Mouse (Mus musculus) urinary bladder, postnatal 10 days (tissue): ENCODE measurements around the gene Spry1.
"Not testable (repeated sequence)": the region's sequence is repeated elsewhere in the genome, so short reads cannot be mapped to it uniquely, and the experiment has no call there.

ENCODE experiments used
- DNase-seq: peaks from one replicate; pipeline ENCODE4 v3.0.0; 2022; ENCODE audit warnings: low spot score

Gene Spry1

GRCm38 (mm10) chr3:37639690-37640089 lies at the start of gene Spry1:
Gene Spry1 (plus strand): TSS chr3:37639947.
- DNase-seq: peak; percentile 82

GRCm38 (mm10) chr3:37595721-37596120 lies 44.0 kb upstream of the Spry1 start:
- DNase-seq: no peak

GRCm38 (mm10) chr3:37596519-37596918 lies 43.2 kb upstream of the Spry1 start:
- DNase-seq: no peak

- DNase-seq: no peak
Observed at GRCm38 (mm10) chr3:37597200-37597599, 42.5 kb upstream of the Spry1 start.

GRCm38 (mm10) chr3:37599641-37600040 lies 40.1 kb upstream of the Spry1 start:
- not testable (repeated sequence) for DNase-seq

GRCm38 (mm10) chr3:37602356-37602755 lies 37.4 kb upstream of the Spry1 start:
- DNase-seq: no peak

GRCm38 (mm10) chr3:37602890-37603289 lies 36.9 kb upstream of the Spry1 start:
- no peak for DNase-seq

GRCm38 (mm10) chr3:37603541-37603940 lies 36.2 kb upstream of the Spry1 start:
- no peak for DNase-seq

GRCm38 (mm10) chr3:37604976-37605875 lies 34.5 kb upstream of the Spry1 start:
- DNase-seq: no peak

GRCm38 (mm10) chr3:37605876-37606238 lies 33.9 kb upstream of the Spry1 start:
- no peak for DNase-seq

- no peak for DNase-seq
Observed at GRCm38 (mm10) chr3:37608926-37609325, 30.8 kb upstream of the Spry1 start.

- DNase-seq: no peak
Observed at GRCm38 (mm10) chr3:37610670-37611069, 29.1 kb upstream of the Spry1 start.

GRCm38 (mm10) chr3:37613722-37614121 lies 26.0 kb upstream of the Spry1 start:
- DNase-seq: no peak

GRCm38 (mm10) chr3:37614878-37615650 lies 24.7 kb upstream of the Spry1 start:
- DNase-seq: no peak

GRCm38 (mm10) chr3:37616586-37617547 lies 22.9 kb upstream of the Spry1 start:
- no peak for DNase-seq

- no peak for DNase-seq
Observed at GRCm38 (mm10) chr3:37632246-37632645, 7.5 kb upstream of the Spry1 start.

GRCm38 (mm10) chr3:37632751-37633150 lies 7.0 kb upstream of the Spry1 start:
- DNase-seq: no peak

- no peak for DNase-seq
Observed at GRCm38 (mm10) chr3:37634648-37635047, 5.1 kb upstream of the Spry1 start.

GRCm38 (mm10) chr3:37636921-37637320 lies 2.8 kb upstream of the Spry1 start:
- DNase-seq: no peak

- DNase-seq: no peak
Observed at GRCm38 (mm10) chr3:37640162-37640721, 495 bp downstream of the Spry1 start.

GRCm38 (mm10) chr3:37640810-37641209 lies 1.1 kb downstream of the Spry1 start:
- DNase-seq: no peak
